In genomic region chr11:34516971-34517370, GRCm38 (mm10) we compare ENCODE assay signal across 18 mouse cellular contexts.
"Had no signal": no experiment of that assay in that cellular context is flagged by ENCODE, and none has a peak within 500 bp of the region (broad histone marks: within the 10 kb centered on the region; RNA-seq: fewer than 3 reads in every experiment).

No protein-coding gene starts in this region.

- H3K36me3 ChIP-seq: lung, embryonic 15.5 days; midbrain, embryonic 13.5 days; neural tube, embryonic 13.5 days; neural tube, embryonic 15.5 days had no signal

- DNase-seq: lung, adult 18-20 months; lung, postnatal 4 days; retina, postnatal 1 day; right cerebral cortex, adult 18-20 months; right cerebral cortex, postnatal 25 days; right cerebral cortex, postnatal 4 days; spleen, adult 18-20 months; thymus, adult 18-20 months; thymus, postnatal 14 days; thymus, postnatal 36 days had no signal

- H3K9ac ChIP-seq: lung, embryonic 15.5 days; midbrain, embryonic 13.5 days; neural tube, embryonic 13.5 days; neural tube, embryonic 15.5 days had no signal

- H3K4me2 ChIP-seq: lung, embryonic 15.5 days; midbrain, embryonic 11.5 days; midbrain, embryonic 13.5 days; neural tube, embryonic 13.5 days; neural tube, embryonic 15.5 days had no signal

- H3K27ac ChIP-seq: lung, embryonic 15.5 days; midbrain, embryonic 13.5 days; neural tube, embryonic 13.5 days; neural tube, embryonic 15.5 days had no signal

- ATAC-seq: lung, postnatal 0 days; midbrain, embryonic 13.5 days; midbrain, embryonic 16.5 days had no signal

- H3K9me3 ChIP-seq: lung, embryonic 15.5 days; midbrain, embryonic 13.5 days; neural tube, embryonic 13.5 days; neural tube, embryonic 15.5 days had no signal

- H3K4me3 ChIP-seq: lung, embryonic 15.5 days; midbrain, embryonic 13.5 days; myocyte; neural tube, embryonic 13.5 days; neural tube, embryonic 15.5 days had no signal

- H3K27me3 ChIP-seq: lung, embryonic 15.5 days; midbrain, embryonic 13.5 days; neural tube, embryonic 13.5 days; neural tube, embryonic 15.5 days had no signal

- H3K4me1 ChIP-seq: lung, embryonic 15.5 days had no signal
